Mouse (Mus musculus): ENCODE results near the gene Armc5. TPM values are rescaled to one million over a fixed set of nuclear protein-coding genes. Genes with fewer than 3 reads are reported as not detected.

Gene Armc5
- polyA plus RNA-seq, 1 experiment from 2014 or later, result 17.4 TPM

DNA sequence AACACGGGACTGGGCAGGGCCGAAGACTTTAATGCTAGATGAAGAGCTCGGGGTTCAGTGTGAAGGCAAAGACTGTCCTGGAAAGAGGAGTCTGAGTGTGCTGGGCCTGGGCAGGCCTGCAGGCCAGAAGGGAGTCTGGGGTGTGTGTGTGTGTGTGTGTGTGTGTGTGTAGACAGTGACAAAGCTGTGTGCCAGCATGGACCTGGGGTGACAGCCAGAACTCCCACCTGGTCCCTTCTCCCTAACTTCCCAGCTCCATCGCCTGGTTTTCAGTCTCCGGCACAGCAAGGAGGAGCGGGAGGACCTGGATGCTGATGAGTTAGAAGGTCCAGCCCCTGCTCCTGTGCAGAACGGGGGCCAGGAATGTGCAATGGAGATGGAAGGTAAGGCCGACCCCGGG lies 34.4 kb downstream of the Armc5 start:
- Histone ChIP-seq H3K27ac (no peak overlapping the region), H3K4me3 (no peak overlapping the region), H3K27me3 (no peaks in the 10 kb centered on the region), H3K4me1 (no peaks in the 10 kb centered on the region), H3K36me3 (peaks cover 55% of the 10 kb centered on the region), H3K9ac (no peak overlapping the region), H3K9me3 (replicated peaks) (no peaks in the 10 kb centered on the region), H3K4me2 (replicated peaks) (no peak overlapping the region)
- WGBS, result 97% methylated on average over 9 of the region's 9 CpGs
- ATAC-seq (ENCODE audit: low FRiP score), result no peak

DNA sequence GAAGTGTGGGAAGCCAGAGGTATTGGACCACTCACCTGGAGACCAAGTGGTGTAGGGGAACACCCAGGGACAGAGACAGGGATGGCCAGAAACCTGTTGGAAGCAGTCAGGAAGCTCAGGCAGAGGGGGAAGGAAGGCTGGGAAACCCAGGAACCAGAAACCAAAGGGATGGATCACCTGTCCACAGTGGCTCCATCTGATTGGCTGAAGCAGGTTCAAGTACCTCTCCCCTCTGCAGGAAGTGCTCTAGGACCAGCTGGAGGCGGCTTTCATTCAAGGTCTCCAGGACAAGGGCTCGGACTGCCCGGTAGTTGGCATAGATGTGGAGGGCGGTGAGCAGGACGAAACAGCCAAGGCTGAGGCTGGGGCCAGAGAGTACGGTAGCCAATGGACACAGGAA lies 38.9 kb downstream of the Armc5 start:
- Histone ChIP-seq H3K4me2 (replicated peaks) (no peak overlapping the region), H3K27ac (no peak overlapping the region), H3K27me3 (peaks cover 5% of the 10 kb centered on the region; the same call in 1 of the 2 replicates), H3K36me3 (peaks cover 60% of the 10 kb centered on the region), H3K9ac (no peak overlapping the region), H3K4me3 (no peak overlapping the region), H3K9me3 (replicated peaks) (no peaks in the 10 kb centered on the region), H3K4me1 (peaks cover 2% of the 10 kb centered on the region; the same call in 1 of the 2 replicates)
- no peak for ATAC-seq (ENCODE audit: low FRiP score)
- WGBS, result 86% methylated on average over 6 of the region's 6 CpGs

DNA sequence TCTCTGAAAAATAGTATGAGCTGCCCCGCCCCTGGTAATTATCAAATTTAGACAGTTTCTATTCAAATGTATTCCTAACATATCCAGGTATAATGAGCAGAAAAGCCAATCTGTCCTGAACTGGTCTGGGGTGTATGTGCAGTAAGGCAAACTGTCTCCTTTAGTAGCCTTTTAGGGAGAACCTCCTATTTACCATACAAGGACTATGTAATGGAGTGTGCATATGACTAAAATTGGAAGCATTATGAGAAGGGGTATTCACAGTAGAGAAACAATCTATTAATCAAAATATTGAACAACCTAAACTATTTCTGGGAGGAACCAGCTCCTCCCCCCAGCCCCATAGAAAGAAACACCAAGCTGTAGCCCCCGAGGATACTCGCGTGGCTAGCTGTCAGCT lies 42.6 kb downstream of the Armc5 start:
- peaks cover 5% of the 10 kb centered on the region; the same call in 1 of the 2 replicates for H3K27me3 ChIP-seq
- 90% methylated on average over 4 of the region's 4 CpGs for WGBS
- H3K4me1 ChIP-seq, result peaks cover 13% of the 10 kb centered on the region
- no peak overlapping the region for H3K4me2 ChIP-seq (replicated peaks)
- no peaks in the 10 kb centered on the region for H3K9me3 ChIP-seq (replicated peaks)
- H3K4me3 ChIP-seq, result no peak overlapping the region
- no peak overlapping the region for H3K27ac ChIP-seq
- no peak for ATAC-seq (ENCODE audit: low FRiP score)
- H3K9ac ChIP-seq, result no peak overlapping the region
- H3K36me3 ChIP-seq, result peaks cover 29% of the 10 kb centered on the region

DNA sequence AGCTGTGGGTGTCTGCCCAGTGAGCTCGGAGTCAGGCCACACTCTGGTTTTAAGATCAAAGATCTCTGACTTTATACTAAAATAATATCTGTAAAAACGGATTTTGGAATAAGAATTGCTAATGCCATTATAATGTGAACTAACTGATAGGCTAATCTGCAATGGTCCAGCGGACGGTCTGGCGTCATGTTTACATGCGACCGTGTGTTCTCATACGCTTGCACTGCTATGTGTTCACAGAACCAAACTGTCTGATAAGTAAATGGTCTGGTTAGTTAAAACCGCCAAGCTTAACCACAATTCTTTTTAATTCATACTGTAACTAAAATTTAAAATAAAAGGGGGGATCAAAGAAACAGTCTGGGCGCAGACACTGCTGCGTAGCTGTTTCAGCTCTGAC lies 44.6 kb downstream of the Armc5 start:
- Histone ChIP-seq H3K4me2 (replicated peaks) (no peak overlapping the region), H3K4me3 (no peak overlapping the region), H3K9ac (no peak overlapping the region), H3K27me3 (peaks cover 5% of the 10 kb centered on the region; the same call in 1 of the 2 replicates), H3K9me3 (replicated peaks) (no peaks in the 10 kb centered on the region), H3K36me3 (peaks cover 11% of the 10 kb centered on the region), H3K27ac (no peak overlapping the region), H3K4me1 (peaks cover 13% of the 10 kb centered on the region)
- WGBS, result 81% methylated on average over 11 of the region's 11 CpGs
- ATAC-seq (ENCODE audit: low FRiP score), result no peak

DNA sequence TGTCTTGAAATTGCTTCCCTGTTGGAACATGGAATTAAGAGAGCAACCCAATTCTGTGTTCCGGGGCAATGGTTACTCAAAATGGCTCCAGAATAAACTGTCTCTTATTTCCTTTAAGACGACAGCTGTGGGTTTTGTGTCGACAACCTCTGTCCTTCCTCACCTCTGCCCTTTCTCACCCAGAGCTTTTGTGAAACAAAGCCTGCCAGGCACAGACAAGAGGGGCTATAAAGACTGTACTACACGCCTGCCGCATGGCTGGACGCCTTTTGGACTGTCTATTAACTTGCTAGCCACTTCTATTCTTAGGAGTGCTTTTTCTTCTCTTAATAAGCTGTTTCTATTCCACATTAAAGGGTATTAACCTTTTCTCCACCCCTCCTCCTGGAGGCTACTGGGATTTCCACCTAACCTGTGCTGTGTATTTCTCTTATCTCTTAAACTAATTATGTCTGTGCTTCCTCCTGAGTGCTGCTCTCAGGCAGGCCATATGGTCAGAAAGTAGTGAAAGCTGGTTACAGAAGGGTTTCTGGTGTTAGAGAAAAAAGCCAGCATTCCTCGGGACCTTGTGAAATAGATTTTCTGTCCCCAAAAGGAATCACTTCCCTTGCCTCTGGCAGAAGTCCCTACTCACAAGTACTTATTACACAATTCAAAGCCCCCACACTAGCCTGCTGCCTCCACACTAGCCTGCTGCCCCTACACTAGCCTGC lies 45.5 kb downstream of the Armc5 start:
- 11% methylated on average over 7 of the region's 7 CpGs for WGBS
- H3K4me1 ChIP-seq, result peaks cover 11% of the 10 kb centered on the region
- ATAC-seq (ENCODE audit: low FRiP score), result no peak
- H3K4me3 ChIP-seq, result no peak overlapping the region
- no peak overlapping the region for H3K9ac ChIP-seq
- no peaks in the 10 kb centered on the region for H3K9me3 ChIP-seq (replicated peaks)
- H3K36me3 ChIP-seq, result peaks cover 18% of the 10 kb centered on the region
- H3K27me3 ChIP-seq, result peaks cover 5% of the 10 kb centered on the region; the same call in 1 of the 2 replicates
- no peak overlapping the region for H3K4me2 ChIP-seq (replicated peaks)
- peak overlapping the region; percentile 17; the same call in 1 of the 2 replicates for H3K27ac ChIP-seq

DNA sequence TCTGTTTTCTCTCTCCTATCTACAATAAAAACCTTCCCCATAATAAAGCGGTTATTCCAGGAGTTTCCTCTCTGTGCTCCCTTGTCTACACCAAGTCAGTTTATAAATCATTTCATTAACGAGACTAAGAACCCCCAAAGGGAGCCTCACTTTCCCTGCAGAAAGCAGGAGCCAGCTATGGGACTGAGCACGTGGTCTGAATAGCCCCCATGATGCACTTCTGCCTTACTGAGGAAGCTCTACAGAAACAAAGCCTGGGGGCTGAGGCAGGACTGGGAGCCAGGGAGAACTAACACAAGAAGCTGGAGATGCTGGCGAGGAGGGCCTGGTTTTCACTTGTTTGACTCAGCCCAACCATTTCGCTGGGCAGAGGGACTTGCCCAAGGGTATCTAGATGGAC lies 46.9 kb downstream of the Armc5 start:
- Histone ChIP-seq H3K27ac (no peak overlapping the region), H3K36me3 (peaks cover 22% of the 10 kb centered on the region; the same call in 1 of the 2 replicates), H3K9ac (no peak overlapping the region), H3K4me2 (replicated peaks) (no peak overlapping the region), H3K27me3 (peaks cover 5% of the 10 kb centered on the region; the same call in 1 of the 2 replicates), H3K4me3 (no peak overlapping the region), H3K9me3 (replicated peaks) (no peaks in the 10 kb centered on the region), H3K4me1 (peaks cover 11% of the 10 kb centered on the region)
- ATAC-seq (ENCODE audit: low FRiP score), result no peak
- 56% methylated on average over 5 of the region's 5 CpGs for WGBS

DNA sequence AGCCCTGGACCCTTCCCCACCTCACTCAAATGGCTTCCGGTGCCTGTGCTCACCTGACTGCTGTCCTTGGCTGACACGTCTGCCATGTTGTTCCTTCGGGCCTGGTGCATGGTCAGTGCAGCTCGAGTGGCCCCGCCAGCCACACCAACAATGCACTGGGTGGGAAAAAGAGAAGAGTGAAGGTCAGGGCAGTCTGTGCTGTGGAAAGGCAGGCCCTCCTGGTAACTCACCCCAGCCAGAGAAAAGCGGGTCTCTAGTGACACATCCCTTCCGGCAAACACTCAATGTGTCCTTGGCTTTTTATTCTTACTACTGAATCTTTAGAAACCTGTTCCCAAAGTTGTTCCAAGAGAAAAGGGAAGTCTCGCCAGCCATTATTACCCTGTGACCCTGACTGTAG lies 47.9 kb downstream of the Armc5 start:
- Histone ChIP-seq H3K27me3 (no peaks in the 10 kb centered on the region), H3K36me3 (peaks cover 17% of the 10 kb centered on the region; the same call in 1 of the 2 replicates), H3K4me1 (peaks cover 11% of the 10 kb centered on the region), H3K4me2 (replicated peaks) (no peak overlapping the region), H3K9me3 (replicated peaks) (no peaks in the 10 kb centered on the region), H3K4me3 (no peak overlapping the region), H3K27ac (no peak overlapping the region), H3K9ac (no peak overlapping the region)
- ATAC-seq (ENCODE audit: low FRiP score), result no peak
- WGBS, result 93% methylated on average over 8 of the region's 8 CpGs

DNA sequence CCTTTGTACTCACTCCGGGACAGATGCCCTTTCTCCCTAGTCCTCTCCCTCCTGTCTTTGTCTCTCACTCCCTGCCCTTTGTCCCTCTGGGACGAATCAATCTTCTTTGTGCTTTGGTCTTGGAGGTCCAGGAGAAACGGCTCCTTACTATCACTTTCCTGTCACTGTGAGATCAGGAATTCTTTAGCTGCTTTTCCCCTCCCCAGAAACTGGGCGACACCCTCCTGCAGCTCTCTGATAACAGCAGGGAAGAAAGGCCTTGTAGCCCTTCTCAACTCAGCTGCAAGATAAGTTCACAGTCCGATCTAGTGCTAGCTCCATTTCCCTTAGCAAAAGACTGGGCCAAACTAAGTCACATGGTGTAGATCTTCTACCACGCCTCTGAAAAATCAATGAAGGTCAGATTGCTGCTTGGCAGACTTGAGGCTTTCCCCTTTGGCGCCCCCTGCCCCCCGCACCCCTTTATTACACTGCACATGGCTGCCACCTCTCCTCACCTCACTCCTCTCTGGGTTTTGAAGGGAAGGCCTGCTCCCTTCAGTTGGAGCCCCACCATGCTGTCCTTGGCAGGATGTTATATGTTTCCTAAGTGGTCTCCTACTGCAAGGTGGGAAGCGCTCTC lies 51.9 kb downstream of the Armc5 start:
- no peak for ATAC-seq (ENCODE audit: low FRiP score)
- Histone ChIP-seq H3K4me3 (no peak overlapping the region), H3K27me3 (no peaks in the 10 kb centered on the region), H3K4me1 (peaks cover 2% of the 10 kb centered on the region; the same call in 1 of the 2 replicates), H3K9me3 (replicated peaks) (no peaks in the 10 kb centered on the region), H3K36me3 (peaks cover 19% of the 10 kb centered on the region; the same call in 1 of the 2 replicates), H3K4me2 (replicated peaks) (no peak overlapping the region), H3K27ac (no peak overlapping the region), H3K9ac (no peak overlapping the region)
- WGBS, result 18% methylated on average over 9 of the region's 9 CpGs

Small RNA genes lying within 50 kb of the gene (microRNA-seq; reads per million reads assigned to microRNA genes)
- 0.81 reads per million for gene Mir3103

Other genes with a start within 250 kb of the Armc5 start
- 6.4 and 9.4 TPM in 2 replicates for gene Pycard, start 243.5 kb upstream of the Armc5 start, polyA plus RNA-seq (2016; fragmentation: Nextera tagmentation; extraction: Ambion mirVana)
- gene Trim72, start 233.4 kb upstream of the Armc5 start, polyA plus RNA-seq (2016; fragmentation: Nextera tagmentation; extraction: Ambion mirVana), result 0.15 and 0.59 TPM in 2 replicates
- gene Itgam, start 174.7 kb upstream of the Armc5 start, polyA plus RNA-seq (2016; fragmentation: Nextera tagmentation; extraction: Ambion mirVana), result 0.83 and 0.97 TPM in 2 replicates
- gene Gm49368, start 174.7 kb upstream of the Armc5 start, polyA plus RNA-seq (2016; fragmentation: Nextera tagmentation; extraction: Ambion mirVana), result not detected in 2 replicates
- 0.08 TPM in 1 of 2 replicates, not detected in the other for gene Itgax, start 107.8 kb upstream of the Armc5 start, polyA plus RNA-seq (2016; fragmentation: Nextera tagmentation; extraction: Ambion mirVana)
- not detected in 2 replicates for gene Itgad, start 83.0 kb upstream of the Armc5 start, polyA plus RNA-seq (2016; fragmentation: Nextera tagmentation; extraction: Ambion mirVana)
- gene Cox6a2, start 31.0 kb upstream of the Armc5 start, polyA plus RNA-seq (2016; fragmentation: Nextera tagmentation; extraction: Ambion mirVana), result 1.3 and 4.1 TPM in 2 replicates
- gene 9130023H24Rik, start 689 bp downstream of the Armc5 start, polyA plus RNA-seq (2016; fragmentation: Nextera tagmentation; extraction: Ambion mirVana), result 13.8 and 14.1 TPM in 2 replicates
- 50.9 and 63.1 TPM in 2 replicates for gene Tgfb1i1, start 9.5 kb downstream of the Armc5 start, polyA plus RNA-seq (2016; fragmentation: Nextera tagmentation; extraction: Ambion mirVana)
- not detected in 2 replicates for gene Slc5a2, start 28.3 kb downstream of the Armc5 start, polyA plus RNA-seq (2016; fragmentation: Nextera tagmentation; extraction: Ambion mirVana)
- 21.7 and 27.4 TPM in 2 replicates for gene BC017158, start 60.8 kb downstream of the Armc5 start, polyA plus RNA-seq (2016; fragmentation: Nextera tagmentation; extraction: Ambion mirVana)
- 13.5 and 16.7 TPM in 2 replicates for gene Rgs10, start 181.4 kb downstream of the Armc5 start, polyA plus RNA-seq (2016; fragmentation: Nextera tagmentation; extraction: Ambion mirVana)
- gene Tial1, start 224.4 kb downstream of the Armc5 start, polyA plus RNA-seq (2016; fragmentation: Nextera tagmentation; extraction: Ambion mirVana), result 35.3 and 38.3 TPM in 2 replicates

Measured in hindbrain, embryonic 12.5 days (tissue).